Mouse (Mus musculus): ENCODE measurements around the gene Mgat5.
A peak's percentile ranks its signal among the peaks of the same experiment; 100 is the strongest.

Mgat5 gene

GRCm38 (mm10) chr1:127260969-127261368 is 56.2 kb downstream of the Mgat5 start:
- no peak for DNase-seq (ENCODE audit: low read depth, low spot score)
- no peaks in the 10 kb centered on the region for H3K36me3 ChIP-seq (ENCODE audit: control insufficient read depth, insufficient read depth, low read length, poor library complexity, severe bottlenecking)
- no peaks in the 10 kb centered on the region for H3K27me3 ChIP-seq (ENCODE audit: control insufficient read depth, insufficient read depth, low read length, poor library complexity, severe bottlenecking)

- no peak for DNase-seq (ENCODE audit: low read depth, low spot score)
- Histone ChIP-seq H3K36me3 (ENCODE audit: control insufficient read depth, insufficient read depth, low read length, poor library complexity, severe bottlenecking) (no peaks in the 10 kb centered on the region), H3K27me3 (ENCODE audit: control insufficient read depth, insufficient read depth, low read length, poor library complexity, severe bottlenecking) (no peaks in the 10 kb centered on the region)
Observed at GRCm38 (mm10) chr1:127262170-127262837, 57.5 kb downstream of the Mgat5 start.

GRCm38 (mm10) chr1:127267985-127268384 is 63.2 kb downstream of the Mgat5 start:
- DNase-seq (ENCODE audit: low read depth, low spot score), result no peak
- Histone ChIP-seq H3K36me3 (ENCODE audit: control insufficient read depth, insufficient read depth, low read length, poor library complexity, severe bottlenecking) (no peaks in the 10 kb centered on the region), H3K27me3 (ENCODE audit: control insufficient read depth, insufficient read depth, low read length, poor library complexity, severe bottlenecking) (no peaks in the 10 kb centered on the region)

- H3K27me3 ChIP-seq (ENCODE audit: control insufficient read depth, insufficient read depth, low read length, poor library complexity, severe bottlenecking), result no peaks in the 10 kb centered on the region
- no peaks in the 10 kb centered on the region for H3K36me3 ChIP-seq (ENCODE audit: control insufficient read depth, insufficient read depth, low read length, poor library complexity, severe bottlenecking)
- no peak for DNase-seq (ENCODE audit: low read depth, low spot score)
Observed at GRCm38 (mm10) chr1:127269343-127269742, 64.5 kb downstream of the Mgat5 start.

- DNase-seq (ENCODE audit: low read depth, low spot score), result peak; percentile 8
- Histone ChIP-seq H3K27me3 (ENCODE audit: control insufficient read depth, insufficient read depth, low read length, poor library complexity, severe bottlenecking) (no peaks in the 10 kb centered on the region), H3K36me3 (ENCODE audit: control insufficient read depth, insufficient read depth, low read length, poor library complexity, severe bottlenecking) (no peaks in the 10 kb centered on the region)
Observed at GRCm38 (mm10) chr1:127270273-127271020, 65.6 kb downstream of the Mgat5 start.

- DNase-seq (ENCODE audit: low read depth, low spot score), result no peak
- Histone ChIP-seq H3K36me3 (ENCODE audit: control insufficient read depth, insufficient read depth, low read length, poor library complexity, severe bottlenecking) (no peaks in the 10 kb centered on the region), H3K27me3 (ENCODE audit: control insufficient read depth, insufficient read depth, low read length, poor library complexity, severe bottlenecking) (no peaks in the 10 kb centered on the region)
Observed at GRCm38 (mm10) chr1:127271156-127271555, 66.3 kb downstream of the Mgat5 start.

GRCm38 (mm10) chr1:127273363-127273762 is 68.5 kb downstream of the Mgat5 start:
- no peaks in the 10 kb centered on the region for H3K36me3 ChIP-seq (ENCODE audit: control insufficient read depth, insufficient read depth, low read length, poor library complexity, severe bottlenecking)
- DNase-seq (ENCODE audit: low read depth, low spot score), result no peak
- no peaks in the 10 kb centered on the region for H3K27me3 ChIP-seq (ENCODE audit: control insufficient read depth, insufficient read depth, low read length, poor library complexity, severe bottlenecking)

- DNase-seq (ENCODE audit: low read depth, low spot score), result no peak
- no peaks in the 10 kb centered on the region for H3K36me3 ChIP-seq (ENCODE audit: control insufficient read depth, insufficient read depth, low read length, poor library complexity, severe bottlenecking)
- no peaks in the 10 kb centered on the region for H3K27me3 ChIP-seq (ENCODE audit: control insufficient read depth, insufficient read depth, low read length, poor library complexity, severe bottlenecking)
Observed at GRCm38 (mm10) chr1:127275572-127276324, 70.9 kb downstream of the Mgat5 start.

- Histone ChIP-seq H3K27me3 (ENCODE audit: control insufficient read depth, insufficient read depth, low read length, poor library complexity, severe bottlenecking) (no peaks in the 10 kb centered on the region), H3K36me3 (ENCODE audit: control insufficient read depth, insufficient read depth, low read length, poor library complexity, severe bottlenecking) (no peaks in the 10 kb centered on the region)
- DNase-seq (ENCODE audit: low read depth, low spot score), result no peak
Observed at GRCm38 (mm10) chr1:127278067-127278466, 73.3 kb downstream of the Mgat5 start.

- DNase-seq (ENCODE audit: low read depth, low spot score), result peak; percentile 40
- Histone ChIP-seq H3K36me3 (ENCODE audit: control insufficient read depth, insufficient read depth, low read length, poor library complexity, severe bottlenecking) (no peaks in the 10 kb centered on the region), H3K27me3 (ENCODE audit: control insufficient read depth, insufficient read depth, low read length, poor library complexity, severe bottlenecking) (no peaks in the 10 kb centered on the region)
Observed at GRCm38 (mm10) chr1:127280256-127280655, 75.4 kb downstream of the Mgat5 start.

- Histone ChIP-seq H3K36me3 (ENCODE audit: control insufficient read depth, insufficient read depth, low read length, poor library complexity, severe bottlenecking) (no peaks in the 10 kb centered on the region), H3K27me3 (ENCODE audit: control insufficient read depth, insufficient read depth, low read length, poor library complexity, severe bottlenecking) (no peaks in the 10 kb centered on the region)
- no peak for DNase-seq (ENCODE audit: low read depth, low spot score)
Observed at GRCm38 (mm10) chr1:127284975-127285374, 80.2 kb downstream of the Mgat5 start.

GRCm38 (mm10) chr1:127287505-127287904 is 82.7 kb downstream of the Mgat5 start:
- Histone ChIP-seq H3K36me3 (ENCODE audit: control insufficient read depth, insufficient read depth, low read length, poor library complexity, severe bottlenecking) (no peaks in the 10 kb centered on the region), H3K27me3 (ENCODE audit: control insufficient read depth, insufficient read depth, low read length, poor library complexity, severe bottlenecking) (no peaks in the 10 kb centered on the region)
- no peak for DNase-seq (ENCODE audit: low read depth, low spot score)

- Histone ChIP-seq H3K27me3 (ENCODE audit: control insufficient read depth, insufficient read depth, low read length, poor library complexity, severe bottlenecking) (no peaks in the 10 kb centered on the region), H3K36me3 (ENCODE audit: control insufficient read depth, insufficient read depth, low read length, poor library complexity, severe bottlenecking) (no peaks in the 10 kb centered on the region)
- no peak for DNase-seq (ENCODE audit: low read depth, low spot score)
Observed at GRCm38 (mm10) chr1:127290879-127291278, 86.1 kb downstream of the Mgat5 start.

- DNase-seq (ENCODE audit: low read depth, low spot score), result no peak
- no peaks in the 10 kb centered on the region for H3K36me3 ChIP-seq (ENCODE audit: control insufficient read depth, insufficient read depth, low read length, poor library complexity, severe bottlenecking)
Observed at GRCm38 (mm10) chr1:127291721-127292120, 86.9 kb downstream of the Mgat5 start.

GRCm38 (mm10) chr1:127293286-127293685 is 88.5 kb downstream of the Mgat5 start:
- no peaks in the 10 kb centered on the region for H3K36me3 ChIP-seq (ENCODE audit: control insufficient read depth, insufficient read depth, low read length, poor library complexity, severe bottlenecking)
- H3K27me3 ChIP-seq (ENCODE audit: control insufficient read depth, insufficient read depth, low read length, poor library complexity, severe bottlenecking), result no peaks in the 10 kb centered on the region
- DNase-seq (ENCODE audit: low read depth, low spot score), result no peak

More at GRCm38 (mm10) chr1:127291721-127292120, 86.9 kb downstream of the Mgat5 start:
- no peaks in the 10 kb centered on the region for H3K27me3 ChIP-seq (ENCODE audit: control insufficient read depth, insufficient read depth, low read length, poor library complexity, severe bottlenecking)
